Mouse (Mus musculus) megakaryocyte progenitor cell, adult 5-6 weeks (primary cell): ENCODE data around the gene Rab25. TPM values are rescaled to one million over a fixed set of nuclear protein-coding genes. Genes with fewer than 3 reads are reported as not detected.
"Not testable (repeated sequence)": the region's sequence is repeated elsewhere in the genome, so short reads cannot be mapped to it uniquely, and the experiment has no call there.

ENCODE experiments used
- ATAC-seq: replicated peaks from 2 replicates; pipeline ENCODE4 v1.8.0; 2016; ENCODE audit warnings: mild to moderate bottlenecking, moderate TSS enrichment, inconsistent platforms; ENCODE audit not compliant: poor library complexity
- total RNA-seq, 2 experiments: library from RNA; stranded (forward) in 1 of 2; stranded (reverse) in 1 of 2; fragments of 157-497, 149-512 nt in 1 of 2; fragments of 200-1000 nt in 1 of 2; gene quantifications; 2 replicates each; pipeline versions ENCODE4 v1.2.3 to v1.2.4; 2015 to 2017

The Rab25 gene
- total RNA-seq (2015) (0.17 TPM in 1 of 2 replicates, not detected in the other), total RNA-seq (2017) (0.37 TPM in 1 of 2 replicates, not detected in the other)

- no peak for ATAC-seq
These were observed at the start of gene Rab25 for GRCm38 (mm10) chr3:88548180-88548917. Rab25 (minus strand) TSS chr3:88548300.

GRCm38 (mm10) chr3:88596547-88596946, 48.4 kb upstream of the Rab25 start:
- not testable (repeated sequence) for ATAC-seq

- ATAC-seq: 0 out of 2 replicates have a peak, but pooled peaks have one; percentile 9
These were observed 45.9 kb upstream of the Rab25 start for GRCm38 (mm10) chr3:88593893-88594580.

- ATAC-seq: peak; percentile 48
These were observed 45.0 kb upstream of the Rab25 start for GRCm38 (mm10) chr3:88592942-88593576.

GRCm38 (mm10) chr3:88591950-88592731, 44.0 kb upstream of the Rab25 start:
- ATAC-seq: peak; percentile 72

- no peak for ATAC-seq
These were observed 42.9 kb upstream of the Rab25 start for GRCm38 (mm10) chr3:88591044-88591443.

GRCm38 (mm10) chr3:88590246-88590645, 42.1 kb upstream of the Rab25 start:
- no peak for ATAC-seq

GRCm38 (mm10) chr3:88586640-88587039, 38.5 kb upstream of the Rab25 start:
- no peak for ATAC-seq

GRCm38 (mm10) chr3:88585769-88586168, 37.7 kb upstream of the Rab25 start:
- no peak for ATAC-seq

- peak; percentile 99 for ATAC-seq
These were observed 31.5 kb upstream of the Rab25 start for GRCm38 (mm10) chr3:88579454-88580117.

- no peak for ATAC-seq
These were observed 30.7 kb upstream of the Rab25 start for GRCm38 (mm10) chr3:88578498-88579424.

GRCm38 (mm10) chr3:88577846-88578245, 29.7 kb upstream of the Rab25 start:
- ATAC-seq: not testable (repeated sequence)

GRCm38 (mm10) chr3:88575540-88575939, 27.4 kb upstream of the Rab25 start, which contains the start of gene Ssr2:
Ssr2 (plus strand) TSS chr3:88575876.
- ATAC-seq: no peak

GRCm38 (mm10) chr3:88573810-88574209, 25.7 kb upstream of the Rab25 start:
- no peak for ATAC-seq

GRCm38 (mm10) chr3:88572835-88573234, 24.7 kb upstream of the Rab25 start:
- ATAC-seq: no peak

GRCm38 (mm10) chr3:88571856-88572255, 23.8 kb upstream of the Rab25 start:
- ATAC-seq: no peak

- no peak for ATAC-seq
These were observed 22.2 kb upstream of the Rab25 start for GRCm38 (mm10) chr3:88570341-88570740.

- no peak for ATAC-seq
These were observed 21.6 kb upstream of the Rab25 start for GRCm38 (mm10) chr3:88569694-88570093.

GRCm38 (mm10) chr3:88569093-88569492, 21.0 kb upstream of the Rab25 start:
- ATAC-seq: 0 out of 2 replicates have a peak, but pooled peaks have one; percentile 52
